Mouse (Mus musculus) midbrain, postnatal 0 days (tissue): ENCODE measurements around the gene Celsr1. TPM values are rescaled to one million over a fixed set of nuclear protein-coding genes. Genes with fewer than 3 reads are reported as not detected.
A peak's percentile ranks its signal among the peaks of the same experiment; 100 is the strongest.

ENCODE experiments used
- ATAC-seq: fragments of 200-750 bp; cut with Nextera tagmentation; 2 replicates; pipeline ENCODE4 v1.8.0; 2017; ENCODE audit warnings: moderate number of reproducible peaks, mild to moderate bottlenecking, moderate TSS enrichment, moderate library complexity; ENCODE audit not compliant: low FRiP score
- DNase-seq: peaks from one replicate; pipeline ENCODE4 v3.0.0-alpha.2; 2015; ENCODE audit warnings: low spot score
- H3K27ac ChIP-seq: fragments of 300-500 bp; sonication (generic); 2 replicates; pipeline ENCODE4 v1.5.1; 2014; ENCODE audit warnings: low read depth, mild to moderate bottlenecking, low read length, mixed read lengths
- H3K27me3 ChIP-seq: fragments of 300-500 bp; sonication (generic); 2 replicates; pipeline ENCODE4 v1.6.1; 2014; ENCODE audit warnings: low read length, control low read depth, mixed read lengths; ENCODE audit not compliant: insufficient read depth
- H3K36me3 ChIP-seq: fragments of 300-500 bp; sonication (generic); 2 replicates; pipeline ENCODE4 v1.6.1; 2014; ENCODE audit warnings: low read length, control low read depth, mixed read lengths; ENCODE audit not compliant: insufficient read depth
- H3K4me1 ChIP-seq: fragments of 300-500 bp; sonication (generic); 2 replicates; pipeline ENCODE4 v1.6.1; 2014; ENCODE audit warnings: mild to moderate bottlenecking, control low read depth, antibody characterized with exemption, low read length, mixed read lengths; ENCODE audit not compliant: insufficient read depth
- H3K4me2 ChIP-seq: fragments of 300-500 bp; sonication (generic); 2 replicates; pipeline ENCODE4 v1.6.1; 2014; ENCODE audit warnings: low read depth, mild to moderate bottlenecking, low read length, mixed read lengths; ENCODE audit not compliant: poor library complexity, severe bottlenecking
- H3K4me3 ChIP-seq: fragments of 300-500 bp; sonication (generic); 2 replicates; pipeline ENCODE4 v1.5.1; 2014; ENCODE audit warnings: low read depth, mild to moderate bottlenecking, low read length, moderate library complexity
- H3K9ac ChIP-seq: fragments of 300-500 bp; sonication (generic); replicated peaks from 2 replicates; pipeline ENCODE4 v1.6.1; 2014; ENCODE audit warnings: mild to moderate bottlenecking, low read length, moderate library complexity, mixed read lengths; ENCODE audit not compliant: poor library complexity, severe bottlenecking
- H3K9me3 ChIP-seq: fragments of 300-500 bp; sonication (generic); 2 replicates; pipeline ENCODE4 v1.6.1; 2016; ENCODE audit warnings: low read length, control low read depth
- CTCF ChIP-seq: IDR thresholded peaks from 2 replicates; pipeline ENCODE4 v1.5.1; 2016; ENCODE audit warnings: antibody characterized with exemption, mild to moderate bottlenecking
- WGBS: fragments of 180-500 bp; shearing (Covaris S2); extraction: QIAGEN DNeasy Blood & Tissue Kit; methylation state at CpG from one replicate; pipeline ENCODE4 v1.1.7; 2014; 5-methylcytosine and 5-hydroxymethylcytosine counted together
- polyA plus RNA-seq: library from polyadenylated mRNA; unstranded; fragments of >200 nt; fragmentation: Nextera tagmentation; extraction: Ambion mirVana; gene quantifications from 2 replicates; pipeline ENCODE4 v1.2.1, GENCODE M21; 2015
- total RNA-seq: library from RNA; depleted of rRNA; stranded (reverse); fragments of >200 nt; gene quantifications from 2 replicates; pipeline ENCODE4 v1.2.3, GENCODE M21; 2014

Gene Celsr1
- total and polyA plus RNA-seq, 2 experiments from 2014 or later, result 0.79 to 15.0 TPM

DNA sequence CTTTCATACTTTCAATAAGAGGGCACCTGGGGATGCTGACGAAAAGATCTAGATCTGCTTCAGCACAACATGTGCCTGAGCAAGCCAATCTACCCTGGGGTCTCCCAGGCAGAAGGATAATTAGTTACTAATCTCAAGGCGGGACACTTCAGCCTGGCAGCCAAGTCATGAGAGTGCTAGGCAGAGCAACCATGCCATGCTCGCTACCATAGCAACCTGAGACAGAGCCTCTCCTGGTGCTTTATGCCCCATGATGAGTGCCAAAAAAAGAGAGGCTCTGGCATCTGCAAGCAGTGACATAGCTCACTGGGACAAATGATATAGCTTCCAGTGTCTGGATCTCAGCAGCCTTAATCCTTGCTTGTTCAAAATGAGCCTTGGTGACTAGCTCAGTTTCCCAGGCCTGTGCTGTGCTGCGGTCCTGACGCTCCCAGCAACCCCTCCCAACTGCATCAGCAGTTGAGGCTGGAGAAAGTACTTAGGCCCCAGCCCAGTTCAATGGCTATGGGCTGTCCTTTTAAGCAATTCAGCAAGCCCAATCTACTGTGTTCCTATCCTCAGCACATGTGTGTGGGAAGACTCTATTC, 32.8 kb downstream of the Celsr1 start:
- H3K4me2 ChIP-seq, result no peak overlapping the region
- no peak for TF ChIP-seq CTCF
- no peak overlapping the region for H3K4me3 ChIP-seq
- H3K36me3 ChIP-seq, result no peaks in the 10 kb centered on the region
- no peak overlapping the region for H3K9ac ChIP-seq
- DNase-seq, result peak; percentile 94
- no peaks in the 10 kb centered on the region for H3K27me3 ChIP-seq
- 20% methylated on average over 5 of the region's 5 CpGs for WGBS
- no peaks in the 10 kb centered on the region for H3K9me3 ChIP-seq
- H3K4me1 ChIP-seq, result peaks cover 11% of the 10 kb centered on the region
- peak; percentile 75 for ATAC-seq
- peak overlapping the region; percentile 48 for H3K27ac ChIP-seq

DNA sequence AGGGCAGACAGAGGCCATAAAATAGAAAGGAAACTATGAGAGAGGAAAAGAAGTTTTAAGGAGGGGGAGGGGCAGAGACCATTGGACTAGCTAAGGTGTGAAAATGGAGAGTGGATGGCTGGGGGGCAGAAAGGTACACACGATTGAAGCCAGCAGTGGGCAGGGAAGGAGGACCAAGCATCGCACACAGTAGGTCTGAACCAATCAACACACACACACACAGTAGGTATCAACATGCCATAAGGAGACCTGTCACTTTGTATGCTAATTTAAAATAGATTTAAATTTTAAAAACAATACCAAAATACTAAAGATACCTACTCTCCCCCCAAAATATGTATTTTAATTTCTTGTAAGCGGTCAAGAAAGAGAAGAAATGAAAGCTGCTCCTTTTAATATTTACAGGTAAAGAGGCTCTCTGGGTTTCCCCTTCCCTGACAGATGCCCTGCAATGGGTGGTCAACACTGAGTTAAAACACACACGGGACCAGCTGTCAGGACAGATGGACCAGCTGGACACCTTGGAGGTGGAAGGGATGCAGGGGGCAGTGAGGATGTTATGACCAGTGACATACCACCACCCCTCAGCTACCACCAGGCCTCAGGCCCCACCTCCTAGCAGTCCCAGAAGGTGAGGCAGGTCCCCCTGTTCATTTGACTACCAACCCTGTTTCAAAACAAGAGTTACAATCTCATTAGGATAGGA, 34.9 kb downstream of the Celsr1 start:
- WGBS, result 87% methylated on average over 4 of the region's 4 CpGs

DNA sequence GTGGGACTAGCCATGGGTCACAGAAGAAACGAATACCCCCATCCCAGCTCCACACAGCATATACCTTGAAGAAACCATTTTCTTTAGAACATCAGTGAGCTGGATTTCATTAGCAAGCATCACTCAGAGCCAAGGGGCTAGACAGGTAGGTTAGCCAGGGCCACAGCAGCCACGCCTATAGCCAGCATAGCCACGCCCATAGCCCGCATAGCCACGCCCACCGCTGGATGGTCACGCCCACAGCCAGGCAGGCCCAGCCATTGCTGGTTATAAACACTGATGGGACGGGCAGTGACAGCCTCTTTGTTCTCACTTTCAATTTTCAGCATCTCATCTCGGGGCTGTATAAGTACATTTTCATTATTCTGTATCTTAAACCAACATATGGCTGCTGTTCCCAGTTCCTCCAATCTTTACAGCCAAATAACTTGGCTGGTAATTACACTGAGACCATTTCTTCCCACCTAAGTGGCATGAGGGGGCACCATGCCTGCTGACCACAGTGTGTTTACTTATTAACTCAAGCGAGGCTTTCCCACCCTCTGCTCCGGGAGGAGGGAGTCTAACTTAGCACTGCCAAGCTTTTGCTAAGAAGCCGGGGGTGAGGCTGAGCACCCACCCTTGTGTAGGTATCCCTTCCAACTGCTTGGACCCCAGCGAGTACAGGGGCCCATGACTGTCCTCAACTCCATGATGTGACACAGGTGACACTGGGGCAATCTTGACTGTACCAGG, 37.4 kb downstream of the Celsr1 start:
- no peak for ATAC-seq
- no peaks in the 10 kb centered on the region for H3K27me3 ChIP-seq
- H3K9me3 ChIP-seq, result no peaks in the 10 kb centered on the region
- no peak overlapping the region for H3K4me2 ChIP-seq
- H3K4me3 ChIP-seq, result no peak overlapping the region
- H3K36me3 ChIP-seq, result no peaks in the 10 kb centered on the region
- no peak overlapping the region for H3K27ac ChIP-seq
- no peak for DNase-seq
- 53% methylated on average over 13 of the region's 13 CpGs for WGBS
- no peak overlapping the region for H3K9ac ChIP-seq
- H3K4me1 ChIP-seq, result peaks cover 10% of the 10 kb centered on the region
- no peak for TF ChIP-seq CTCF

More for the DNA sequence above, 34.9 kb downstream of the Celsr1 start:
- Histone ChIP-seq H3K27ac (no peak overlapping the region), H3K4me3 (no peak overlapping the region), H3K4me2 (no peak overlapping the region), H3K9me3 (no peaks in the 10 kb centered on the region), H3K4me1 (peaks cover 10% of the 10 kb centered on the region), H3K27me3 (no peaks in the 10 kb centered on the region), H3K36me3 (no peaks in the 10 kb centered on the region), H3K9ac (no peak overlapping the region)
- DNase-seq (no peak), ATAC-seq (no peak)
- TF ChIP-seq CTCF, result no peak

DNA sequence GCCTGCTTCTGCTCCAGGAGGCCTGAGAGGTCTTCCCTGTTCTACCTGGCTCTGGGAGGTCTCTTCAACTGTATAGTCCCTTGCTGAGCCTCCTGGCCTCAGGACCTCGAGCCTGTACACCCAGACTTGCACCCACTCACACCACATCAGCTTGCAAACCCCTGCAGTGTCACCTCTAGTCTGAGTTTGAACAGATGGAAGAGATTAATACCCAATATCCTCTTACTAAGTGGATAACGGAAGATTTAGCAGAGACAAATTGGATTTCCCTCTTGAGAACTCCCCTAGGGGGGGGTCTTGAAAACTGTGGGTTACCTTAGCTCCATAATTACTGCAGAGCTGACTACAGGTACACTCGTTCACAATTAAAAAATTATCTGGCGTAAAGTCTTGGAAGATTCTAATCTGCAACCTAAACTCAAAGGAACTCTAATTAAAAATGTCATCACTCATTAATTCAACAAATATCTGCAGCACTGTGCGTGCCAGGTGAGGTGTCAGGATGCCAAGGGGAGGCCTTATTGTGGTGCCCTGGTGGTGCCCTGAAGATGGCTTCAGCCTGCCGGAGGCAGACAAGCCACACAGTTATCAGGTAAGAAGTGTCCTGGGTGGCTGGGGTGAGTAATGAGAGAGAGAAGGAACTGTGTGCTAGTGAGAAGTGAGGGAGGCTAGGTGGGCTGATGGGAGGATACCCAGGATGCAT, 38.5 kb downstream of the Celsr1 start:
- no peak for TF ChIP-seq CTCF
- H3K36me3 ChIP-seq, result no peaks in the 10 kb centered on the region
- no peaks in the 10 kb centered on the region for H3K27me3 ChIP-seq
- no peak for ATAC-seq
- WGBS, result 78% methylated on average over 6 of the region's 6 CpGs
- H3K27ac ChIP-seq, result no peak overlapping the region
- no peak overlapping the region for H3K4me3 ChIP-seq
- no peaks in the 10 kb centered on the region for H3K9me3 ChIP-seq
- H3K9ac ChIP-seq, result no peak overlapping the region
- H3K4me1 ChIP-seq, result peaks cover 6% of the 10 kb centered on the region
- no peak overlapping the region for H3K4me2 ChIP-seq
- no peak for DNase-seq

GRCm38 (mm10) chr15:85993931-85994583, 39.5 kb downstream of the Celsr1 start:
- Histone ChIP-seq H3K27ac (no peak overlapping the region), H3K4me3 (no peak overlapping the region), H3K4me2 (0 out of 2 replicates have a peak overlapping the region, but pooled peaks have one; percentile 4), H3K9ac (no peak overlapping the region), H3K27me3 (no peaks in the 10 kb centered on the region), H3K9me3 (no peaks in the 10 kb centered on the region), H3K4me1 (peaks cover 6% of the 10 kb centered on the region), H3K36me3 (no peaks in the 10 kb centered on the region)
- DNase-seq (peak; percentile 69), ATAC-seq (peak; percentile 67; the same call in 1 of the 2 replicates)
- TF ChIP-seq CTCF, result peak; percentile 39
- WGBS, result 23% methylated on average over 14 of the region's 14 CpGs
